15 mouse cellular contexts compared by ENCODE assay signal in genomic region chr5:16229384-16229783, GRCm38 (mm10).
A peak's percentile ranks its signal among the peaks of the same experiment; 100 is the strongest.
DNase-seq lines count a peak whose midpoint lies in the region; ATAC-seq and TF ChIP-seq lines count a peak whose summit lies in the region.
"Had no signal": no experiment of that assay in that cellular context is flagged by ENCODE, and none has a peak within 500 bp of the region (broad histone marks: within the 10 kb centered on the region; RNA-seq: fewer than 3 reads in every experiment).

No protein-coding gene starts in this region.

- no peak overlapping the region for H3K4me3 ChIP-seq in forebrain, embryonic 16.5 days (replicated peaks; ENCODE audit: low read length)
- H3K4me3 ChIP-seq in forebrain, postnatal 0 days (ENCODE audit: low read depth, low read length), result no peak overlapping the region
- H3K4me3 ChIP-seq: embryonic facial prominence, embryonic 10.5 days; limb, embryonic 15.5 days; midbrain, embryonic 15.5 days; neural tube, embryonic 12.5 days had no signal

- H3K4me2 ChIP-seq in forebrain, embryonic 16.5 days (ENCODE audit: low read length), result no peak overlapping the region
- H3K4me2 ChIP-seq in forebrain, postnatal 0 days (ENCODE audit: low read depth), result no peak overlapping the region
- H3K4me2 ChIP-seq: limb, embryonic 15.5 days; midbrain, embryonic 15.5 days; neural tube, embryonic 12.5 days had no signal

- intact Hi-C loops in left cerebral cortex, postnatal 4 days (cut with DNase I), result no loop called here

- H3K36me3 ChIP-seq in forebrain, embryonic 16.5 days (ENCODE audit: control insufficient read depth, insufficient read depth), result no peaks in the 10 kb centered on the region
- no peaks in the 10 kb centered on the region for H3K36me3 ChIP-seq in forebrain, postnatal 0 days (ENCODE audit: insufficient read depth)
- H3K36me3 ChIP-seq: embryonic facial prominence, embryonic 10.5 days; limb, embryonic 15.5 days; midbrain, embryonic 15.5 days; neural tube, embryonic 12.5 days had no signal

- H3K9me3 ChIP-seq in forebrain, embryonic 16.5 days (ENCODE audit: control insufficient read depth, low read length), result no peaks in the 10 kb centered on the region
- no peaks in the 10 kb centered on the region for H3K9me3 ChIP-seq in forebrain, postnatal 0 days (ENCODE audit: low read length)
- H3K9me3 ChIP-seq: embryonic facial prominence, embryonic 10.5 days; limb, embryonic 15.5 days; midbrain, embryonic 15.5 days; neural tube, embryonic 12.5 days had no signal

- no peak overlapping the region for H3K9ac ChIP-seq in forebrain, embryonic 16.5 days (replicated peaks; ENCODE audit: low read depth, low read length)
- H3K9ac ChIP-seq in forebrain, postnatal 0 days, result no peak overlapping the region
- H3K9ac ChIP-seq: limb, embryonic 15.5 days; midbrain, embryonic 15.5 days; neural tube, embryonic 12.5 days had no signal

- H3K27me3 ChIP-seq in forebrain, embryonic 16.5 days (replicated peaks; ENCODE audit: control insufficient read depth, insufficient read depth, low read length), result no peaks in the 10 kb centered on the region
- H3K27me3 ChIP-seq in forebrain, postnatal 0 days (ENCODE audit: insufficient read depth, low read length), result no peaks in the 10 kb centered on the region
- H3K27me3 ChIP-seq: limb, embryonic 15.5 days; midbrain, embryonic 15.5 days; neural tube, embryonic 12.5 days had no signal

- H3K27ac ChIP-seq in forebrain, embryonic 16.5 days (ENCODE audit: low read length), result no peak overlapping the region
- H3K27ac ChIP-seq in forebrain, postnatal 0 days (ENCODE audit: low read depth, low read length), result no peak overlapping the region
- H3K27ac ChIP-seq: embryonic facial prominence, embryonic 10.5 days; limb, embryonic 15.5 days; midbrain, embryonic 15.5 days; neural tube, embryonic 12.5 days had no signal

- TF ChIP-seq CTCF in forebrain, postnatal 0 days (IDR thresholded peaks at IDR 0.05; ENCODE audit: low read depth), result no peak

- H3K4me1 ChIP-seq in forebrain, embryonic 16.5 days (replicated peaks; ENCODE audit: control insufficient read depth, insufficient read depth, low read length), result peaks cover 5% of the 10 kb centered on the region
- 0 out of 2 replicates have a peak, but pooled peaks cover under 1% of the 10 kb centered on the region for H3K4me1 ChIP-seq in forebrain, postnatal 0 days (ENCODE audit: insufficient read depth)
- H3K4me1 ChIP-seq: embryonic facial prominence, embryonic 10.5 days; limb, embryonic 15.5 days; neural tube, embryonic 12.5 days had no signal

- ATAC-seq in forebrain, embryonic 16.5 days, result peak; percentile 54
- ATAC-seq in forebrain, postnatal 0 days, result no peak
- no peak for ATAC-seq in inflammation-experienced regulatory T-cells, adult 6 months
- ATAC-seq: midbrain, embryonic 15.5 days had no signal

- WGBS in forebrain, embryonic 16.5 days, result 57% methylated on average over 3 of the region's 3 CpGs
- WGBS in forebrain, postnatal 0 days, result 56% methylated on average over 3 of the region's 3 CpGs

- no peak for DNase-seq in forebrain, postnatal 0 days
- DNase-seq in left cerebral cortex, postnatal 4 days, result peak; percentile 76
- DNase-seq in left cerebral cortex, adult 9 months (ENCODE audit: low spot score in 2 of 2), result no peak
- peak; percentile 22 for DNase-seq in gastrocnemius, postnatal 25 days
- peak; percentile 17 for DNase-seq in lung, postnatal 25 days (ENCODE audit: low spot score)
- no peak for DNase-seq in urinary bladder, postnatal 25 days (ENCODE audit: low spot score)
- DNase-seq: adrenal gland, adult 2 months; cerebellum, adult 9-10 months; kidney, adult 8-10 months had no signal

Comparison
In these comparisons a context has a peak if more than half of its experiments do, and no peak if none do; other contexts are left out.
1. DNase-seq: peak in left cerebral cortex, postnatal 4 days (single experiment), gastrocnemius, postnatal 25 days (single experiment) and lung, postnatal 25 days (single experiment); none in forebrain, postnatal 0 days (single experiment), left cerebral cortex, adult 9 months (0 of 2) and urinary bladder, postnatal 25 days (single experiment).